Mouse (Mus musculus): ENCODE measurements around the gene Tet2.

- no peak for TF ChIP-seq SMC3 (IDR thresholded peaks at IDR 0.05; ENCODE audit: low read depth, low read length)
- TF ChIP-seq EP300 (IDR thresholded peaks at IDR 0.05; ENCODE audit: low read depth in 1 of 2, low read length in 2 of 2), result no peak
- no peak for TF ChIP-seq MAZ (IDR thresholded peaks at IDR 0.05; ENCODE audit: low read depth, low read length)
These were observed 116.9 kb downstream of the Tet2 start for GRCm38 (mm10) chr3:133428003-133428402.
